Mouse (Mus musculus) MEL (cell line): Measurements from ENCODE around the gene Slc35b2. TPM values are rescaled to one million over a fixed set of nuclear protein-coding genes. Genes with fewer than 3 reads are reported as not detected.

Experiments used
- DNase-seq: peaks from one replicate; pipeline ENCODE4 v3.0.0; 2011; ENCODE audit warnings: low read depth, low spot score
- H3K27ac ChIP-seq: 2 replicates; pipeline ENCODE4 v1.5.1; 2012; ENCODE audit warnings: low read depth, mild to moderate bottlenecking, control low read depth, low read length, moderate library complexity; ENCODE audit not compliant: control insufficient read depth
- H3K27me3 ChIP-seq, 2 experiments: fragments of 150-350 bp in 1 of 2; sonication (generic) in 1 of 2; 2 replicates each; pipeline ENCODE4 v1.6.1; 2012; ENCODE audit warnings: low read length in 2 of 2, mild to moderate bottlenecking in 2 of 2, improper control_type of control experiment in 1 of 2, moderate library complexity in 1 of 2; ENCODE audit not compliant: insufficient read depth in 2 of 2, control insufficient read depth in 1 of 2
- H3K36me3 ChIP-seq, 2 experiments: 2 replicates each; pipeline ENCODE4 v1.6.1; 2012 to 2014; ENCODE audit warnings: low read length in 2 of 2, improper control_type of control experiment in 1 of 2, inconsistent platforms in 1 of 2, mild to moderate bottlenecking in 1 of 2; ENCODE audit not compliant: insufficient read depth in 2 of 2, control insufficient read depth in 1 of 2
- H3K4me1 ChIP-seq, 2 experiments: fragments of 150-350 bp in 1 of 2; sonication (generic) in 1 of 2; 2 replicates each; pipeline ENCODE4 v1.6.1; 2012; ENCODE audit warnings: low read length in 2 of 2, improper control_type of control experiment in 1 of 2, mild to moderate bottlenecking in 1 of 2; ENCODE audit not compliant: insufficient read depth in 2 of 2, control insufficient read depth in 1 of 2
- H3K4me3 ChIP-seq, 2 experiments: fragments of 150-350 bp in 1 of 2; sonication (generic) in 1 of 2; 2 replicates each; pipeline ENCODE4 v1.5.1; 2012; ENCODE audit warnings: low read depth in 2 of 2, low read length in 2 of 2, mild to moderate bottlenecking in 2 of 2, moderate library complexity in 2 of 2, control low read depth in 1 of 2, improper control_type of control experiment in 1 of 2; ENCODE audit not compliant: control insufficient read depth in 1 of 2, insufficient read depth in 1 of 2
- H3K79me2 ChIP-seq: 2 replicates; pipeline ENCODE4 v1.6.1; 2012; ENCODE audit warnings: mild to moderate bottlenecking, low read length, moderate library complexity; ENCODE audit not compliant: control insufficient read depth, poor library complexity, insufficient read depth
- H3K9ac ChIP-seq: 2 replicates; pipeline ENCODE4 v1.6.1; 2012; ENCODE audit warnings: low read depth, mild to moderate bottlenecking, control low read depth, low read length, moderate library complexity; ENCODE audit not compliant: control insufficient read depth, poor library complexity, severe bottlenecking
- H3K9me3 ChIP-seq: fragments of 150-350 bp; sonication (generic); replicated peaks from 2 replicates; pipeline ENCODE4 v1.6.1; 2012; ENCODE audit warnings: mild to moderate bottlenecking, low read length, improper control_type of control experiment, moderate library complexity; ENCODE audit not compliant: insufficient read depth
- BHLHE40 ChIP-seq: IDR thresholded peaks from 2 replicates; pipeline ENCODE4 v1.6.1; 2012; ENCODE audit warnings: low read depth, mild to moderate bottlenecking, inconsistent platforms, low read length, improper control_type of control experiment, borderline replicate concordance
- CHD1 ChIP-seq: IDR thresholded peaks from 2 replicates; pipeline ENCODE4 v1.6.1; 2012; ENCODE audit warnings: low read depth, mild to moderate bottlenecking, inconsistent platforms, low read length, improper control_type of control experiment
- CHD2 ChIP-seq: IDR thresholded peaks from 2 replicates; pipeline ENCODE4 v1.6.1; 2011; ENCODE audit warnings: low read length, improper control_type of control experiment
- CTCF ChIP-seq, 3 experiments: IDR thresholded peaks in 2 of 3; conservative IDR thresholded peaks in 1 of 3; 2 replicates each; pipeline ENCODE4 v1.5.1; 2011 to 2012; ENCODE audit warnings: low read length in 3 of 3, low read depth in 2 of 3, mild to moderate bottlenecking in 2 of 3, improper control_type of control experiment in 1 of 3, inconsistent platforms in 1 of 3, mixed read lengths in 1 of 3, moderate library complexity in 1 of 3; ENCODE audit not compliant: control insufficient read depth in 1 of 3, insufficient read depth in 1 of 3, poor library complexity in 1 of 3, severe bottlenecking in 1 of 3
- E2F4 ChIP-seq: IDR thresholded peaks from 2 replicates; pipeline ENCODE4 v1.6.1; 2011; ENCODE audit warnings: low read depth, low read length, improper control_type of control experiment, borderline replicate concordance
- ELF1 ChIP-seq: IDR thresholded peaks from 2 replicates; pipeline ENCODE4 v1.6.1; 2014; ENCODE audit warnings: low read depth, mild to moderate bottlenecking, inconsistent platforms, low read length, improper control_type of control experiment, moderate library complexity
- EP300 ChIP-seq, 2 experiments: IDR thresholded peaks; 2 replicates each; pipeline ENCODE4 v1.6.1; 2011; ENCODE audit warnings: improper control_type of control experiment in 2 of 2, low read length in 2 of 2, low read depth in 1 of 2, mild to moderate bottlenecking in 1 of 2
- ETS1 ChIP-seq: IDR thresholded peaks from 2 replicates; pipeline ENCODE4 v1.6.1; 2012; ENCODE audit warnings: low read depth, mild to moderate bottlenecking, inconsistent platforms, low read length, improper control_type of control experiment, moderate library complexity
- GABPA ChIP-seq: IDR thresholded peaks from 2 replicates; pipeline ENCODE4 v1.6.1; 2012; ENCODE audit warnings: low read depth, mild to moderate bottlenecking, inconsistent platforms, low read length, improper control_type of control experiment, moderate library complexity
- GATA1 ChIP-seq: IDR thresholded peaks from 2 replicates; pipeline ENCODE4 v1.6.1; 2011; ENCODE audit warnings: low read depth, low read length, improper control_type of control experiment
- HCFC1 ChIP-seq: IDR thresholded peaks from 2 replicates; pipeline ENCODE4 v1.6.1; 2012; ENCODE audit warnings: low read depth, mild to moderate bottlenecking, inconsistent platforms, low read length, improper control_type of control experiment, moderate library complexity
- JUND ChIP-seq: IDR thresholded peaks from 2 replicates; pipeline ENCODE4 v1.6.1; 2011; ENCODE audit warnings: low read depth, mild to moderate bottlenecking, improper control_type of control experiment, low read length
- KAT2A ChIP-seq: conservative IDR thresholded peaks from 2 replicates; pipeline ENCODE4 v1.6.1; 2012; ENCODE audit warnings: low read depth, low read length, improper control_type of control experiment, inconsistent platforms
- MAFK ChIP-seq: IDR thresholded peaks from 2 replicates; pipeline ENCODE4 v1.6.1; 2011; ENCODE audit warnings: low read depth, mild to moderate bottlenecking, low read length, improper control_type of control experiment, borderline replicate concordance
- MAX ChIP-seq: IDR thresholded peaks from 2 replicates; pipeline ENCODE4 v1.6.1; 2011; ENCODE audit warnings: low read length, improper control_type of control experiment
- MAZ ChIP-seq: IDR thresholded peaks from 2 replicates; pipeline ENCODE4 v1.6.1; 2012; ENCODE audit warnings: low read depth, mild to moderate bottlenecking, inconsistent platforms, low read length, improper control_type of control experiment
- MEF2A ChIP-seq: IDR thresholded peaks from 2 replicates; pipeline ENCODE4 v1.6.1; 2014; ENCODE audit warnings: low read depth, mild to moderate bottlenecking, inconsistent platforms, low read length, improper control_type of control experiment; ENCODE audit not compliant: poor library complexity, insufficient replicate concordance, severe bottlenecking; ENCODE audit errors: extremely low read depth
- MXI1 ChIP-seq: IDR thresholded peaks from 2 replicates; pipeline ENCODE4 v1.6.1; 2011; ENCODE audit warnings: mild to moderate bottlenecking, low read depth, low read length, improper control_type of control experiment
- MYB ChIP-seq: IDR thresholded peaks from 2 replicates; pipeline ENCODE4 v1.6.1; 2011; ENCODE audit warnings: mild to moderate bottlenecking, low read depth, low read length, improper control_type of control experiment
- MYC ChIP-seq: IDR thresholded peaks from 2 replicates; pipeline ENCODE4 v1.6.1; 2011; ENCODE audit warnings: low read depth, mild to moderate bottlenecking, low read length, improper control_type of control experiment, moderate library complexity
- NELFE ChIP-seq: IDR thresholded peaks from 2 replicates; pipeline ENCODE4 v1.6.1; 2011; ENCODE audit warnings: low read depth, low read length, improper control_type of control experiment
- NRF1 ChIP-seq: IDR thresholded peaks from 2 replicates; pipeline ENCODE4 v1.6.1; 2014; ENCODE audit warnings: low read depth, mild to moderate bottlenecking, inconsistent platforms, low read length, improper control_type of control experiment, moderate library complexity; ENCODE audit not compliant: poor library complexity, insufficient read depth, severe bottlenecking
- POLR2A ChIP-seq, 2 experiments: IDR thresholded peaks; 2 replicates each; pipeline ENCODE4 v1.6.1; 2011 to 2012; ENCODE audit warnings: low read length in 2 of 2, mild to moderate bottlenecking in 2 of 2, control low read depth in 1 of 2, improper control_type of control experiment in 1 of 2, low read depth in 1 of 2, moderate library complexity in 1 of 2; ENCODE audit not compliant: control insufficient read depth in 1 of 2, insufficient read depth in 1 of 2, poor library complexity in 1 of 2
- POLR2AphosphoS5 ChIP-seq: IDR thresholded peaks from 2 replicates; pipeline ENCODE4 v1.6.1; 2012; ENCODE audit warnings: low read depth, borderline replicate concordance, mild to moderate bottlenecking, inconsistent platforms, low read length, moderate library complexity, mixed read lengths
- RAD21 ChIP-seq: IDR thresholded peaks from 2 replicates; pipeline ENCODE4 v1.6.1; 2011; ENCODE audit warnings: mild to moderate bottlenecking, low read depth, low read length, improper control_type of control experiment
- RCOR1 ChIP-seq: IDR thresholded peaks from 2 replicates; pipeline ENCODE4 v1.6.1; 2012; ENCODE audit warnings: low read depth, mild to moderate bottlenecking, inconsistent platforms, low read length, improper control_type of control experiment
- SMC3 ChIP-seq: IDR thresholded peaks from 2 replicates; pipeline ENCODE4 v1.6.1; 2011; ENCODE audit warnings: low read depth, low read length, improper control_type of control experiment
- TAL1 ChIP-seq: IDR thresholded peaks from 2 replicates; pipeline ENCODE4 v1.6.1; 2012; ENCODE audit warnings: mild to moderate bottlenecking, inconsistent platforms, low read length, moderate library complexity, mixed read lengths
- TBP ChIP-seq: IDR thresholded peaks from 2 replicates; pipeline ENCODE4 v1.8.0; 2011; ENCODE audit warnings: low read depth, low read length, improper control_type of control experiment
- TCF12 ChIP-seq: IDR thresholded peaks from 2 replicates; pipeline ENCODE4 v1.6.1; 2014; ENCODE audit warnings: low read depth, mild to moderate bottlenecking, inconsistent platforms, low read length, improper control_type of control experiment, moderate library complexity
- UBTF ChIP-seq: IDR thresholded peaks from 2 replicates; pipeline ENCODE4 v1.6.1; 2012; ENCODE audit warnings: low read depth, mild to moderate bottlenecking, inconsistent platforms, low read length, improper control_type of control experiment, moderate library complexity, borderline replicate concordance; ENCODE audit not compliant: insufficient read depth
- ZC3H11A ChIP-seq: IDR thresholded peaks from 2 replicates; pipeline ENCODE4 v1.6.1; 2012; ENCODE audit warnings: low read depth, mild to moderate bottlenecking, inconsistent platforms, low read length, improper control_type of control experiment
- ZKSCAN1 ChIP-seq: IDR thresholded peaks from 2 replicates; pipeline ENCODE4 v1.6.1; 2012; ENCODE audit warnings: low read depth, mild to moderate bottlenecking, inconsistent platforms, low read length, improper control_type of control experiment, moderate library complexity
- ZNF384 ChIP-seq: IDR thresholded peaks from 2 replicates; pipeline ENCODE4 v1.6.1; 2012; ENCODE audit warnings: low read depth, mild to moderate bottlenecking, inconsistent platforms, low read length, improper control_type of control experiment
- polyA plus RNA-seq, 2 experiments: library from polyadenylated mRNA; stranded (reverse) in 1 of 2; unstranded in 1 of 2; fragments of >175 nt in 1 of 2; fragments of >200 nt in 1 of 2; gene quantifications; 2 replicates each; pipeline versions ENCODE4 v1.2.1 to v1.2.4; 2012; ENCODE audit warnings: low replicate concordance in 2 of 2, low read depth in 1 of 2; ENCODE audit not compliant: insufficient read length in 2 of 2, insufficient read depth in 1 of 2, missing spikeins in 1 of 2
- total RNA-seq: library from RNA; depleted of rRNA; stranded (reverse); fragments of 300-350 nt; gene quantifications from 2 replicates; pipeline ENCODE4 v1.2.3, GENCODE M21; 2012; rRNA removed

Gene Slc35b2
- 65.8 and 81.7 TPM in 2 replicates for total RNA-seq
- 100 to 1,000 TPM in 1 of 2 experiments, not detected in 1; 111 TPM for polyA plus RNA-seq

DNA sequence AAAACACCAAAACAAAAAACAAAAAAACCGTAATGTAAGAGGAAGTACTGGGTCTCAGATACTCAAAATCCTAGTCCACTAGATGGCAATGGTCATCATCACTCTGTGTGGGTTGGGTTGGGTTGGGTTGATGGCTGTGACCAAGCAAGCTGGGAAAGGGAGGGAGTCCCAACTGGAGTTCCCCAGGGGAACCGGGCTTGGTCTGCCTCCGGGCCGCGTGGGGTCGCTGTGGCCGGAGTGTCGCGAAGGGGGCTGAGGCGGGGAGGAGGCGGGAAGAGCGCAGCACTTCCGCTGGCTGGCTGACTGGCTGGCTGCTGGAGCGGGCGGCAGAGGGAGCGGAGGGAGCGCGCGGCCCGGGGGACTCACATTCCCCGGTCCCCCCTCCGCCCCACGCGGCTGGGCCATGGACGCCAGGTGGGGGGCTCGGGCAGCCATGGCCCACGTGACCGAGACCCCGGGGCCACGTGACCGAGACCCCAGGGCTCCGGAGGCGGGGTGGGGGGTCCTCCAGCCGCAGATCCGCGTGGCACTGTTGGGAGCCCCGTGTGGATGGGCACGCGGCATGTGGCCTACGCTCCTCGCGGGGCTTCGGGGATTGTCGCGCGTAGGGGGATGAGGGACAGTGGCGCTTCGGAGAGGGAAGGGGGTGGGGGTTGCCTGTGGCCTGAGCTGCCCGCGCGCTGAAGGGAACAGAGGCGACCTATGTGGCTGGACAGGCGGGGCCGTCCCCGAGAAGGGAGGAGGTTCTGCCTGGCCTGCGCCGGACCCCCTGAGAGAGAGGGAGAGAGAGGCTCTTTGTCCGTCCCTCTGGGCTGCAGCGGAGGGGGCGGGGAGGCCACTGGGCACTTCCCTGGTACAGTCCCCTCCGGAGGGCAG, at the start of gene Slc35b2:
Gene Slc35b2, plus strand, starts transcription at position 220 of the 876 bp plus-strand sequence.
- Histone ChIP-seq H3K9me3 (no peaks in the 10 kb centered on the region), H3K36me3 (peaks cover 3 to 9% of the 10 kb centered on the region in 2 experiments), H3K4me1 (peaks cover 0 to 9% of the 10 kb centered on the region in 2 experiments; a peak in 2 of 4 replicates)
- TF ChIP-seq MYC, result no peak
- peak; percentile 86 for TF ChIP-seq MXI1
- 0 out of 2 replicates have a peak, but pooled peaks have one; percentile 17 for TF ChIP-seq TBP
- peak; percentile 70; the same call in 1 of the 2 replicates for TF ChIP-seq GABPA
- 0 out of 2 replicates have a peak, but pooled peaks have one; percentile 17 for TF ChIP-seq RCOR1
- peak; percentile 74; the same call in 1 of the 2 replicates for TF ChIP-seq MAX
- TF ChIP-seq NRF1, result no peak
- peak; percentile 94 for TF ChIP-seq NELFE
- TF ChIP-seq GATA1, result no peak
- no peak for TF ChIP-seq ZC3H11A
- no peak for TF ChIP-seq CHD1
- no peak for TF ChIP-seq UBTF
- no peak for TF ChIP-seq E2F4
- no peak for TF ChIP-seq TAL1
- TF ChIP-seq MAFK, result no peak
- TF ChIP-seq POLR2AphosphoS5, result peak; percentile 75; the same call in 1 of the 2 replicates
- peak; percentile 96 for TF ChIP-seq MAZ
- no peak for TF ChIP-seq CHD2
- no peak for TF ChIP-seq MYB
- TF ChIP-seq ETS1, result peak; percentile 42; the same call in 1 of the 2 replicates
- peak; percentile 40 for TF ChIP-seq SMC3
- TF ChIP-seq HCFC1, result peak; percentile 88
- peak; percentile 76 for TF ChIP-seq TCF12
- TF ChIP-seq ZNF384, result peak; percentile 6; the same call in 1 of the 2 replicates
- TF ChIP-seq EP300 (IDR thresholded peaks at IDR 0.05; ENCODE audit: low read depth in 1 of 2, low read length in 2 of 2), result no peak
- TF ChIP-seq BHLHE40, result no peak
- TF ChIP-seq CTCF (IDR thresholded peaks at IDR 0.05 in 2 of 3, conservative IDR thresholded peaks at IDR 0.05 in 1 of 3; ENCODE audit: control insufficient read depth in 1 of 3, insufficient read depth in 1 of 3, low read depth in 2 of 3, low read length in 3 of 3, poor library complexity in 1 of 3, severe bottlenecking in 1 of 3), result peak; percentile 58 to 91 (median 90)
- TF ChIP-seq RAD21, result no peak; the same call in 1 of the 2 replicates
- peak; percentile 82 for TF ChIP-seq ELF1
- TF ChIP-seq ZKSCAN1, result no peak
- TF ChIP-seq MEF2A, result peak; percentile 57; the same call in 1 of the 2 replicates
- TF ChIP-seq JUND, result no peak
- no peak; the same call in 1 of the 2 replicates for TF ChIP-seq KAT2A
- TF ChIP-seq POLR2A (IDR thresholded peaks at IDR 0.05; ENCODE audit: control insufficient read depth in 1 of 2, insufficient read depth in 1 of 2, low read depth in 1 of 2, low read length in 2 of 2, poor library complexity in 1 of 2), result peak; percentile 82 to 92

More for the DNA sequence above, at the start of gene Slc35b2:
- Histone ChIP-seq H3K27me3 (no peaks in the 10 kb centered on the region), H3K27ac (peak within 1 kb of the TSS; percentile 36), H3K79me2 (peaks cover 16% of the 10 kb centered on the region), H3K9ac (peak within 1 kb of the TSS; percentile 92), H3K4me3 (peak within 1 kb of the TSS; percentile 78 to 82)
- peak; percentile 91 for DNase-seq
